Mouse (Mus musculus) hindbrain, embryonic 15.5 days (tissue): ENCODE results near the gene Ell2. TPM values are rescaled to one million over a fixed set of nuclear protein-coding genes. Genes with fewer than 3 reads are reported as not detected.

Source experiments
- ATAC-seq: fragments of 200-750 bp; cut with Nextera tagmentation; 2 replicates; pipeline ENCODE4 v1.8.0; 2017; ENCODE audit warnings: low read depth, moderate number of reproducible peaks, moderate TSS enrichment; ENCODE audit not compliant: low FRiP score
- H3K27ac ChIP-seq: fragments of 300-500 bp; sonication (generic); replicated peaks from 2 replicates; pipeline ENCODE4 v1.5.1; 2015; ENCODE audit warnings: mild to moderate bottlenecking, inconsistent platforms
- H3K27me3 ChIP-seq: fragments of 300-500 bp; sonication (generic); 2 replicates; pipeline ENCODE4 v1.6.1; 2015; ENCODE audit warnings: control low read depth, inconsistent platforms
- H3K36me3 ChIP-seq: fragments of 300-500 bp; sonication (generic); 2 replicates; pipeline ENCODE4 v1.6.1; 2015; ENCODE audit warnings: control low read depth, inconsistent platforms
- H3K4me1 ChIP-seq: fragments of 300-500 bp; sonication (generic); replicated peaks from 2 replicates; pipeline ENCODE4 v1.6.1; 2015; ENCODE audit warnings: control low read depth, inconsistent platforms
- H3K4me2 ChIP-seq: fragments of 300-500 bp; sonication (generic); 2 replicates; pipeline ENCODE4 v1.6.1; 2015; ENCODE audit warnings: moderate library complexity, mild to moderate bottlenecking, inconsistent platforms
- H3K4me3 ChIP-seq: fragments of 300-500 bp; sonication (generic); 2 replicates; pipeline ENCODE4 v1.5.1; 2015; ENCODE audit warnings: mild to moderate bottlenecking, inconsistent platforms
- H3K9ac ChIP-seq: fragments of 300-500 bp; sonication (generic); 2 replicates; pipeline ENCODE4 v1.6.1; 2015; ENCODE audit warnings: inconsistent platforms
- H3K9me3 ChIP-seq: fragments of 300-500 bp; sonication (generic); 2 replicates; pipeline ENCODE4 v1.6.1; 2016; ENCODE audit warnings: control low read depth, inconsistent platforms
- WGBS: fragments of 180-500 bp; shearing (Covaris S2); methylation state at CpG from one replicate; pipeline ENCODE4 v1.1.7; 2015; 5-methylcytosine and 5-hydroxymethylcytosine counted together
- polyA plus RNA-seq: library from polyadenylated mRNA; unstranded; fragments of >200 nt; fragmentation: Nextera tagmentation; extraction: Ambion mirVana; gene quantifications from 2 replicates; pipeline ENCODE4 v1.2.1, GENCODE M21; 2015

The Ell2 gene
- polyA plus RNA-seq, 1 experiment from 2014 or later = 2.8 TPM

DNA sequence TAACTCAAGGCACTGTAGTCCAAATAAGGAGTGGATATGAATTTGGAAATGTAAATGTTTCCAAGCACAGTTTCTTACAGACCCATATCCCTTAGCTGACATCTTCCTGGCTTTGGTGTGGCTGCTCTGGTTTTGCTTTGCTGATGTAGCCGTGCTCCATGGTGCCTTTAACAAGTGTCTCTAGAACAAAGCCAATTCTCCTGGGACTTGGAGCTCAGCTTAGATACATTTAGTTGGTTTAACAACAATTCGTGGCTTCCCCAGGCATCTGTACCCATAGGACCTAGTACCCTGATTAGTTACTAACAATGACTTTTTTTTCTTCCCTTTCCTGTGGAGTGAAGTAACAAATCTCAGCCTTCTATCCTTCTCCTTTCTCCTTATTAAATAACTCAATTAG is 44.2 kb downstream of the Ell2 start:
- H3K9me3 ChIP-seq = no peaks in the 10 kb centered on the region
- 0 out of 2 replicates have a peak, but pooled peaks cover 5% of the 10 kb centered on the region for H3K4me1 ChIP-seq
- ATAC-seq = no peak
- no peaks in the 10 kb centered on the region for H3K27me3 ChIP-seq
- H3K9ac ChIP-seq = no peak overlapping the region
- no peak overlapping the region for H3K27ac ChIP-seq
- 56% methylated on average over 2 of the region's 2 CpGs for WGBS
- H3K4me3 ChIP-seq = no peak overlapping the region
- no peaks in the 10 kb centered on the region for H3K36me3 ChIP-seq
- no peak overlapping the region for H3K4me2 ChIP-seq

DNA sequence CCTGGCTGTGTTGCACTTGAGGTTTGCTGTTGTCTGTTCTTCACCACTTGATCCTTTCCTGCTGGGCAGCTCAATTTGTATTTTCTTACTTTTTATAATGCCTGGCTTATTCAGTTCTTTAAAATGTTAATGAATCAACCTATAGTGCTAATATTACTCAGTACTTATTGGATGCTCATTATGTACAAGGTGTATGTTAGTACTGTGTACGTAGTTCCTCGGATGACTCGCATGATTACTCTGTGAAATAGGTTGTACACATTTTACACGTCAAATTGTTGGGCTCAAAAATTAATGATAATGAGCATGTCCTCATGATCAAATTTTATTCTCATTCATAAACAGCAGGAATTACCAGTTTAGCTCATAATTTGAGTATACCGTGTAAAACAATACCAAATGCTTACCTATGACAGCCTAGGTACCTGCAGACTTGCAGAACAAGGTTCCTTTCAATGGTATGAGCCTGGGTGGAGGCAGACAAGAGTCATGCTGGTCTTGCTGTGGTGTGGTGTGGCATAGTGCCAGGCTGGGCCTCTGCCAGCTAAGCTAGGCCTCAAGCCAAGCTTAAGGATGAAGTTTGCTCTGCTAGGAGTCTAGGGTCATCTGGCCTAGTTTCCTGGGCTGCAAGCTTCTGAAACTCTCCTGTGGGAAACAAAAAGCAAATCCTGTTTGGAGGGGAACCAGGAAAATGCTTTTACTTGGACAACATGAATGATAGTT is 45.8 kb downstream of the Ell2 start:
- H3K27ac ChIP-seq = no peak overlapping the region
- peak; percentile 74; the same call in 1 of the 2 replicates for ATAC-seq
- WGBS = 81% methylated on average over 5 of the region's 5 CpGs

DNA sequence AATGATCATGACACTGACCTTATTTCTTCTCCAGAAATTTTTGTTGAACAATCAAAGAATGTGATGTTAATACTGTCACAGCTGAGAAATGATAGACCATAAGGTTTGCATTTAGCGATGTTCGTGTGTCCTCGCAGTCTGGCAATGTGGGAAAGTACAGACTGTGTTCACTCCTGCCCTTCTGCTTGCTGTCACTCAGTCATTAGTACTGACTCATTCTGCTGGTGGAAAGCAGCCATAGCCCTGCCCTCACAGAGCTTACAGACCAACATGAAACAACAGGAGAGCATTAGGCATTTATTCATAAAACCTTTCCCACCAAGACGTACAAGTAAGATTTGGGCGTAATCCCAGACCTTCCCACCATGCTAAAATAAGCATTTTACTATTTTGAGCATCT is 47.8 kb downstream of the Ell2 start:
- Histone ChIP-seq H3K9me3 (no peaks in the 10 kb centered on the region), H3K36me3 (no peaks in the 10 kb centered on the region), H3K4me3 (no peak overlapping the region), H3K9ac (no peak overlapping the region), H3K27ac (no peak overlapping the region), H3K4me2 (no peak overlapping the region), H3K27me3 (no peaks in the 10 kb centered on the region), H3K4me1 (0 out of 2 replicates have a peak, but pooled peaks cover 5% of the 10 kb centered on the region)
- WGBS = 92% methylated on average over 5 of the region's 5 CpGs
- ATAC-seq = no peak

More for the DNA sequence above, 45.8 kb downstream of the Ell2 start:
- no peaks in the 10 kb centered on the region for H3K9me3 ChIP-seq
- no peak overlapping the region for H3K4me3 ChIP-seq
- no peaks in the 10 kb centered on the region for H3K27me3 ChIP-seq
- no peaks in the 10 kb centered on the region for H3K36me3 ChIP-seq
- 0 out of 2 replicates have a peak, but pooled peaks cover 5% of the 10 kb centered on the region for H3K4me1 ChIP-seq
- H3K4me2 ChIP-seq = no peak overlapping the region
- H3K9ac ChIP-seq = no peak overlapping the region

DNA sequence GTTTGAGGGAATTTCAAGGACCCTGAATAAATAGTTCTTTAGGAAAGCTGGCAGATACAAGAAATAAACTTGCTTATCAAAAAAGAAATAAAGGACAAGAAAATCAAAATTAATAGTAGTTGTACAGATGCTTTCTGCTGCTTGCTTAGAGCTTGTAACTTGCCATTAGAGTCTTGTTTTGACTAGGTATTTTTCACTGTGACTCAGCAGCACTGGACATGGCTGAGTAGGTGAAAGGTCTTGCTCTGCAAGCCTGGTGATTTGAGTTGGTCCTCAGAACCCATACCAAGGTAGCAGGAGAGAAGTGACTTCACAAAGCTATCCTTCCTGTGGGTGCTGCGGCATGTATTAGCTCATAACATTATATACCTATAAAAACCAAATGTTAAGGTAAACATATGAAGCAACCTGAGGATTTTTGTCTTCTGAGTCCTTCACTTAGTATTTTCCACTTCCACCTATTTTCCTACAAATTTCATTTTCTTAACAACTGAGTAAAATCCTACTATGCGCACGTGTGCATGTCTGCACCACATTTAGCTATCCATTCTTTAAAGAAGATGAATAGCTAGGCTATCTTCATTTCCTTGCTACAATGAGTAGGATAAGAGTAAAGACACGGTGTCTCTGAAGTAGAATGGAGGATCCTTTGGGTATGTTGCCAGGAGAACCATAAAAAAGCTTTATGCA is 54.4 kb downstream of the Ell2 start:
- 94% methylated on average over 4 of the region's 4 CpGs for WGBS
- H3K4me1 ChIP-seq = no peaks in the 10 kb centered on the region
- ATAC-seq = no peak
- no peak overlapping the region for H3K4me3 ChIP-seq
- no peak overlapping the region for H3K9ac ChIP-seq
- no peaks in the 10 kb centered on the region for H3K36me3 ChIP-seq
- H3K27ac ChIP-seq = no peak overlapping the region
- H3K27me3 ChIP-seq = no peaks in the 10 kb centered on the region
- no peak overlapping the region for H3K4me2 ChIP-seq
- H3K9me3 ChIP-seq = no peaks in the 10 kb centered on the region

DNA sequence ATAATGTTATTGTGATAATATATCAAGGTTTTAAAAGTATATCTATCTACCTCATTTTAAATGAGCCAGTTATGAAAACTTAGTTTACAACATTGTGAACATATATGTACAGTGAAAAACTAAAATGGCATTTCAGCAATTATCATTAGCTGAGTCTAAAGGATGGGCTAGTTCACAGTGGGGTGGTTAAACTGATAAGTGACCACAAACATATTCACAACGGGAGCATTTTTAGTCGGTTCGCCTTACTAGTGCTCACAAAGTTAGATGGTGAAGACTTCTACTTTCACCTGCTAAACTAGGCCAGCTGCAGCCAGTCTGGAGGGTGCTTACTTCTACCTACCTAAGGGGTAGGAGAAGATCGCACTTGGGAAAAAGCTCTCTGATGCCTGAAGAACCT is 56.2 kb downstream of the Ell2 start:
- Histone ChIP-seq H3K36me3 (no peaks in the 10 kb centered on the region), H3K9ac (no peak overlapping the region), H3K27me3 (no peaks in the 10 kb centered on the region), H3K9me3 (no peaks in the 10 kb centered on the region), H3K4me1 (no peaks in the 10 kb centered on the region), H3K4me2 (no peak overlapping the region), H3K27ac (no peak overlapping the region), H3K4me3 (no peak overlapping the region)
- ATAC-seq = no peak
- 90% methylated on average over 4 of the region's 4 CpGs for WGBS

DNA sequence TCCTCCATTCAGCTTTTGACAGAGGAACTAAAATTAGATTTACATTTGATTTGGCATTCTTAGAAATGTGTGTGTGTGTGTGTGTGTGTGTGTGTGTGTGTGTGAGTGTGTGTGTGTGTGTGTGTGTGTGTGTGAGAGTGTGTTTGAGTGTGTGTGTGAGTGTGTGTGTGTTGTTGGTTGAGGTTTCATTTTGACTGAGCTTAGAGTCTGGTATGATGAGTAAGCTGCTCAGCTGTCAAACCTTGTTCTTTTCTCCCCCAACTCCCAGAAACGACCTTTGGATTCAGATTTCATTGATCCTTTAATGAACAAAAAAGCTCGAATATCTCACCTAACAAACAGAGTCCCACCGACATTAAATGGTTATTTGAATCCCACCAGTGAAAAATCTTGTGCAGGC is 56.7 kb downstream of the Ell2 start:
- H3K27me3 ChIP-seq = no peaks in the 10 kb centered on the region
- no peak overlapping the region for H3K4me3 ChIP-seq
- 70% methylated on average over 3 of the region's 3 CpGs for WGBS
- H3K36me3 ChIP-seq = no peaks in the 10 kb centered on the region
- no peak for ATAC-seq
- H3K4me1 ChIP-seq = no peaks in the 10 kb centered on the region
- H3K27ac ChIP-seq = no peak overlapping the region
- no peaks in the 10 kb centered on the region for H3K9me3 ChIP-seq
- no peak overlapping the region for H3K4me2 ChIP-seq
- no peak overlapping the region for H3K9ac ChIP-seq

DNA sequence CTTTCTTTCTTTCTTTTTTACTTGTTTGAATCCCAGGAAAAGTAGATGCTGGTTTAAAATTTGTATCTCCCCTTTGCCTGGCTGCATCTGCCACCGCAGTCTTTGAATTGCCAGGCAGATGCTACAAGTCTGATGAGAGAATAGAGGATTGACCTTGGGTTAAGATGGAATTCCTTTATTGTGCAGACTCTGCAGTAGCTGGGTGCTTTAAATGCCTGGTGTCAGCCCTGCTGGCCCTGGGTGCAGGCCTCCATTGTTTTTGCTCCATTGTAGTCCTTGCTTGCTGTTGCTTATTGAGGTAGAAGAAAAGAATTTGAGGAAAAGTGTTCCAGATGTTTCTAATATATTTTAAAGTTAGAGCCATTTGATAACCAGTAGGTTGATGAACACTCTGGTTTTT is 59.2 kb downstream of the Ell2 start:
- no peak for ATAC-seq
- Histone ChIP-seq H3K36me3 (no peaks in the 10 kb centered on the region), H3K27me3 (no peaks in the 10 kb centered on the region), H3K4me1 (no peaks in the 10 kb centered on the region), H3K9ac (no peak overlapping the region), H3K9me3 (no peaks in the 10 kb centered on the region), H3K27ac (no peak overlapping the region), H3K4me3 (no peak overlapping the region), H3K4me2 (no peak overlapping the region)
- WGBS = 14% methylated on average over 1 of the region's 1 CpGs

DNA sequence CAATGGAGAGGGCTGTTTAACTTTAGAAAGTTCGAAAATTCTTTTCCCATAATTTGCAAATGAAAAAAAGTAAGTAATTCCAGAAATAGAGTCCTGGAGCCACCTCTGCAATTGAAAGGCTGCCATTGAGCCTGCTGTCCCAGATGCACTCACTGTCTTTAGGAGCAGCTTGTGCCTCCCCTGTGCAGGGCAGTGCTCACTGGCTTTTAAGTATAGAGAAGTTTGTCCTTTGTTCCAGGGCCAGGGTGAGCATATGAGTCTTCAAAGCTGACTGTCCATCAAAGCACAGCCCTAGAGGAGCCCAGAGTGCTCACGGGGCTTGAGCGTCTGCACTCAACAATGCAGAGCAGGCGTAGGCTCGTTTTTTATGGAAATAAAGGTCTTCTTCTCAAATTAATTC is 59.7 kb downstream of the Ell2 start:
- H3K4me2 ChIP-seq = no peak overlapping the region
- H3K9me3 ChIP-seq = no peaks in the 10 kb centered on the region
- no peak for ATAC-seq
- no peaks in the 10 kb centered on the region for H3K4me1 ChIP-seq
- H3K4me3 ChIP-seq = no peak overlapping the region
- no peaks in the 10 kb centered on the region for H3K27me3 ChIP-seq
- no peak overlapping the region for H3K9ac ChIP-seq
- WGBS = 9% methylated on average over 5 of the region's 5 CpGs
- H3K27ac ChIP-seq = no peak overlapping the region
- no peaks in the 10 kb centered on the region for H3K36me3 ChIP-seq

DNA sequence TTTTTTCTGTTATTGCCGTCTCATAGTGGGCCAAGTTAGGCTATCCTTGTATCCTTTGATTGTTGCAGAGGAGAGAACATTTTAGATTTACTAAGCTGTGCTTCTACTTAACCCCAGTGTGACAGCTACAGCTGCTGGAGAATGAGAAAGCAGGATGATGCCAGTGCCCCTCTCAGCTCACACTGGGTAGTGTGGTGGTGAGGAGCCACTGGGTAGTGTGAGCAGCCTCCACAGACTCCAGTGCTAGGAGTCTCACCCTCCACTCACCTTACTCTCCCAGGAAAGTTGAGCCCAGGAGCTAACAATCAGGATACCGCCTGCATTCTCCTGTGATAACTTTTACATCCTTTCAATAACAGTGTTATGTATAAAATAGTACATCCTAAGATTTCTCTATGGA is 60.4 kb downstream of the Ell2 start:
- 61% methylated on average over 2 of the region's 2 CpGs for WGBS
- no peak for ATAC-seq
- no peaks in the 10 kb centered on the region for H3K9me3 ChIP-seq

DNA sequence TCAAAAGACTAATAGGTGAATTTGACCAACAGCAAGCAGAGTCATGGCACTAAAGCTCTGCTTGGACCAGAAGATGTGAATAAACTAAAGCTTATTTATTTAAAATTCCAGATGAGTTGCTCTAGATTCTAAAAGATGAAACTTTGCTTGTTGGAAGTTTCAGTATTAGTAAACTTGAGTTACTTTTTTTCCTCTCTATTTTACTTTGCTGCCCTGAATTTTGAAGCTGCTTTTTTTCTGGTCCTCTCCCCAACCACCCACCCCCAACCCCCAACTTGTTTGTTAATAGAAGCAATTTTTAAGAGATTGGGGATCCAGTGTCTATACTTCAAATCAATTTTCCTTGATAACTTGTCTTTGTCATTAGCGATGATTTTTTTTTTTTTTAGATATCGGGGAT is 64.2 kb downstream of the Ell2 start:
- no peaks in the 10 kb centered on the region for H3K4me1 ChIP-seq
- no peaks in the 10 kb centered on the region for H3K27me3 ChIP-seq
- no peak overlapping the region for H3K9ac ChIP-seq
- no peaks in the 10 kb centered on the region for H3K9me3 ChIP-seq
- ATAC-seq = no peak
- H3K4me2 ChIP-seq = no peak overlapping the region
- no peaks in the 10 kb centered on the region for H3K36me3 ChIP-seq
- H3K27ac ChIP-seq = no peak overlapping the region
- 96% methylated on average over 2 of the region's 2 CpGs for WGBS
- H3K4me3 ChIP-seq = no peak overlapping the region

More for the DNA sequence above, 60.4 kb downstream of the Ell2 start:
- Histone ChIP-seq H3K27ac (no peak overlapping the region), H3K4me3 (no peak overlapping the region), H3K36me3 (no peaks in the 10 kb centered on the region), H3K4me1 (no peaks in the 10 kb centered on the region), H3K27me3 (no peaks in the 10 kb centered on the region), H3K4me2 (no peak overlapping the region), H3K9ac (no peak overlapping the region)

DNA sequence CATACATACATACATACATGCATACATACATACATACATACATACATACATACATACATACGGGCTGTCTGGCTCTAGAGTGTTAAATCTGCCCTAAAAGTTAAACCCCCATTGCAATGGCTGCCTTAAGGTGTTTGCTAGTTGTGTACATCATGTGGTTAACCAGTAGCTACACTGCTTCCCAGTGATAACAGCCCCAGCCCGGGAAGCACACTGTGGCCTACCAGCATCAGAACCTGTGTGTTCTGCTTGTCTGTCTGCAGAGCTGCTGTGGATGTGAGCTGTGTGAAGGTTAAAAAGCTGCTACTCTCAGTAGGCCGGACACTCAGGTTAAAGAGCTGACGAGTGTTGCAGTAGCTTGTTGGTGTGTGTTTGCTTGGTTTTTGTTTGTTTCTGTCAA is 64.8 kb downstream of the Ell2 start:
- 89% methylated on average over 4 of the region's 4 CpGs for WGBS
- Histone ChIP-seq H3K36me3 (no peaks in the 10 kb centered on the region), H3K9me3 (no peaks in the 10 kb centered on the region), H3K27ac (no peak overlapping the region), H3K4me3 (no peak overlapping the region), H3K9ac (no peak overlapping the region), H3K27me3 (no peaks in the 10 kb centered on the region), H3K4me1 (no peaks in the 10 kb centered on the region), H3K4me2 (no peak overlapping the region)
- no peak for ATAC-seq

DNA sequence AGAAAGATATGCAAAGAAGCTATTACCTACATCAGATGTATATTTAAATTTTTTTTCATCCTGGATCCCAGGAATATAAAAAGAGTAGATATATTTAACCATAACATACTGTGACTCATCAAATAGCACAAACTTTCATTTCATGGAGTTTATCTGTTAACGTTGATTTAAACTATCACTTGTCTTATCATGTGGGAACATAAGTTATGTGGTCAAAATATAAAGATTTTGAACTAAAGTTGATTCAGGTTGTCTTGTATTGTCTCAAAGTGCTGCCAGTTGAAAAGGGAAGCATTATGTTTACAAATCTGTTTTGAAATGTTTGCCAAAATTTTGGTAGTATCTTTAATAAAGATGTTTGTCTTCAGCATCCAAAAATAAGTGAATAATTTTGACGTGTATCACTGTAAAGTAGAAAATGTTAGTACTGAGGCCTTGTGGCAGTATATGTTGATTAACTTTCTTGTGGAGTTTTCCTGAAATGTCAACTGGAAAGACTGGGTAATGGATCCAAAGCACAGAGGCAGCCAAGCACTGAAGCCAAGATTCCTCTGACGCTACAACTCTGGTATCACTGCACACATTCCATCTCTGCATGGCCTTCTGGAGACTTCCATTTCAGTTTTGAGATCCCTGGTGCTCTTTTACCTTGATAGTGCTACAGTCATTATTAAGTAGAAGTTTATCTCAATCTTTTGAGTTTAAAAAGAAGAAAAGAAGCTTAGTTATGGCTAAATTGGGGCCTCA is 65.6 kb downstream of the Ell2 start:
- ATAC-seq = no peak
- no peak overlapping the region for H3K9ac ChIP-seq

More for the DNA sequence above, 65.6 kb downstream of the Ell2 start:
- Histone ChIP-seq H3K4me1 (no peaks in the 10 kb centered on the region), H3K36me3 (no peaks in the 10 kb centered on the region), H3K27me3 (no peaks in the 10 kb centered on the region), H3K27ac (no peak overlapping the region), H3K9me3 (no peaks in the 10 kb centered on the region), H3K4me2 (no peak overlapping the region), H3K4me3 (no peak overlapping the region)
- 94% methylated on average over 3 of the region's 3 CpGs for WGBS
